Mouse (Mus musculus): ENCODE results near the gene Repin1.

Gene Repin1

DNA sequence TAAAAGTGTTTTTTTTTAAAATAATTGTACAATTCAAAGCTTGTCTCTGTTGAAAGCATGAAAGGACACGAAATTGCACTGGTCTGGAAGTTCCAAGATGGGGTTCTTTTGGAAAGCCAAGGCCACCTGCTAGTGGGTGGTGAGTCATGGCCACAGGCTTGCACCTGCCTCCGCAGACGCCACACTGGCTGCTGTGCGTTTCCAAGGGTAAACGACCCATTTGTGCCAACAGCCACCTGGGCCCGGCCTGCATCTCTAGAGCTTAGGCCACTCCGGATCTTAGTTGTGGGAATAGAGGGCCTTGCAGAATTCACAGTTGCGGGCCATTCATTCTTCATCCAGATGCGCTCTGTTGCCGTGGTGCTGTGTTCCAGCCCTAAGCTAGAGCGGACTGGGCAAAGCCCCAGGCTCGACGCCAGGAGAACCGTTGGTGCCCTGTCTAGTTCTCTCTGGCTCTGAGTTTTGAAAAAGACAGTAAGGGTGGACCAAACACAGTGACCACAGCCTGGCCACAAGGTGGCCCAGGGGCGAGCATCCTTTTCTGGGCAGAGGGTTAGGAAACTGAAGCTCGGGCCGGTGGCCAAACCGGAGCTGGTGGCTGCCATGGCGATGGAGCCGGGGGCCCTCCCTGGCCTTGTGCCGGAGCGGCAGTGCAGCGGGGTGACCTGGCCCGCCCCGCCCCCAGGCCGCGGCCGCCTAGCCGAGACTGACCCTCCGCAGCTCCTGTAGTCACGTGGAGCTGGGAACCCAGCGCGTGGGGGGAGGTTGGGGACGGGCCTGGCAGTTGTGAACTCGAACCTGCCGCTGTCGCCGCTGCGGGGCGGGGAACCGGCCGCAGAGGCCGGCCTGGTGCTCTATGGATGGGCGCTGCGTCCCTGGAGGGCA, at the start of gene Repin1, which contains the start of gene Gm44965:
Repin1 (plus strand) TSS at position 726 of the 885 bp plus-strand sequence.
Gm44965 (plus strand) TSS at position 784 of the 885 bp plus-strand sequence.
- DNase-seq: peak; percentile 70 to 76

DNA sequence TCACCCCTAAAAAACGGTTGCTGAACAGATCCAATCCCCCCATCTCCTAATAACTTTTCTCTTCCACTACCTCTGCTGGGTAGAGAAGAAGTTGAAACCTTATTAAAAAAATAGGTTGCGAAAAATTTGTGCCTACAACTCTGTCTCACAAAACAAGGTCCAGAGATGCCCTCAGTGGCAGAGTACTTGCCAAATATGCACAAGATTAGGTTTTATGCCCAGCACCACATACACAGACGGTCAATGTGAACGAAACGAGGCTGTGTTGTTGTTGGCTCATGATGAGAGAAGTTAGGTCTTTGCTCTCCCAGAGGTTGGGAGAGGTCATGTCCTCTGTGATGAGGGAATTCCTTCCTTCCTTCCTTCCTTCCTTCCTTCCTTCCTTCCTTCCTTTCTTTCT, 48.4 kb upstream of the Repin1 start:
- no peak for DNase-seq

DNA sequence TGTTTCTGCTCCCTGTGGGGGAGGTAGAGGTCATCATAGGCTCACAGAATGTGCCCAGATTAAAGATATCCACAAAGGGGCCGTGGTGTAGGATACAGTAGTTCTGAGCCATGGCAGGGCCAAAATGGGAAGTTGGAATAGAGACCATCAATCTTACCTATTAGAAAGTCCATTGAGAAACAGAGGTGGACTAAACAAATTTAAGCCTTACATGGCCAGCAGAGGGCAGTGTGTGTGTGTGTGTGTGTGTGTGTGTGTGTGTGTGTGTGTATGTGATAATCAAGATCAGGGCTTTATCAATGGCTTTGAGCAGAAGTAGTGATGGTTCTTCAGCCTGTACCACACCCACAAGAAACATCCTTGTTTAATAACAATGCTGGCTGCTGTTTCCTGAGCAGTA, 47.4 kb upstream of the Repin1 start:
- DNase-seq: no peak

DNA sequence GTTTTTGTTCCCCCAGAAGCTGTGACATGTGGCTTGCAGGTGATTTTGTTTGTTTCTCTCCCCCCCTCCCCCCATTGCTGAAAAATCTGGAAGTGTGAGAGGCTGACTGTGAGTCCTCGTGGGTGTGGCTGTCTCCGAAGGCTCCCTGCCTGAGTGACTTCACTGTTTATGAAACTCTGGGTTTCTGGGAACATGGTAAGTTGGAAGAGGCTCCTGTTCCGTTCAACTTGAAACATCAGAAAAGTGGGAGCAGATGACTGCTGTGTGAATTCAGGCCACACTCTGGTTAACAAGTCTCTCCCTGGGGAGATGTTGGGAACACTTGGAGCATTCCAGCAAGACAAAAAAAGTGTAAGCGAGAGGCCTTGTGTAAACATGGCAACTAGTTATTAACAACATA, 46.8 kb upstream of the Repin1 start:
- DNase-seq: no peak

DNA sequence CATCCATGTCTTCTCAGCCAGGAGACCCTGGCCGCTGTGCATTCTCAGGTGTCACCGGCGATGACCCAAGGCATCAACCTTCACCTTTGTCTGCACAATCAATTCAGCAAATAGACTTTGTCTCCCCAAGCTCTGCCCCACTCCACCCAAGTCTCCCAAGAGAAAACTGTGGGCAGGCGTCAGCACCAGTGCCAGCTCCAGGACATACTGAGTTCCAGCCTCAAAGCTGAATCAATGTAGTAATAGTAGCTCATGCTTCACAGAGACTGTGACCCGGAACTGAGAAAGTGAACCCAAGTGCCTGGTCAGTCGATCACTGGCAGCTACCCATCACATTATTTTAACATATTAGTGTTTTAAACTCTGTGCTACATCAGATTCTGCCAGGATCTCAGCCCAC, 45.4 kb upstream of the Repin1 start:
- no peak for DNase-seq

DNA sequence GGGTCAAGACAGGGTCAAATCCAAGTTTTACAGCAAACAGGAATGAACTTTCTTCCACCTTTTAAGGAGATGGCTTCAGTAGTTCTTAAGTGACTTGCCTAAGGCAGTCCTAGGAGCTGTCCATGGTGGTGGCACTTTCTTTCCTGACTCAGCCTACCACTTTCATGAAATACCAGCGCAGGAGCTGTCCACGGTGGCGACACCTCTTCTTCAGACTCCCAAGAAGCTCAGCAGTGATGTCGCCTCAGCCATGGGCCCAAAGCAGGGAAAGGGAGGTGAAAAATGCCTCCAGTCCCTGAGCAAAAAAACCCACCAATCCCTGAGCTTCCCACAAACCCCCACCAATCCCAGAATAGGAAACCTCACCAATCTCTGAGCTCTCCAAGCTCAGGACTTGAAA, 40.8 kb upstream of the Repin1 start:
- DNase-seq: peak; percentile 56 to 58

DNA sequence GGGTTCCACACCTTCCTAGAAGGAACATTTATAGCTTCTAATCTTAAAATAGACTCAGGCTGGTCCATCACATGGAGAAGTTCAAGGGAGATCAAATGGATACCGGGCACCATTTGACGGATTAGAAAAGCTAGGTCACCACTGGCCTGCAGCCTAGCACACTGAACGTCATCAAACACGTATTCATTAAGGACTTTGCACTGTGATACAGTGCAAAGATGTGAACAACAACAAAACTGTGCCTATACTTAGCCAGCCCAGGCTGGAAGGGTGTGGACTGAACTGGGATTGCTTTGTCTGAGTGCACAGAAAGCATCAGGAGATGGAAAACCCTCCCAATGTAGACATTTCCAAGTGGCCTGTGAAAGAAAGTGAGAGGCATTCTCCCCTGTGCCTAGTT, 39.9 kb upstream of the Repin1 start:
- no peak for DNase-seq

DNA sequence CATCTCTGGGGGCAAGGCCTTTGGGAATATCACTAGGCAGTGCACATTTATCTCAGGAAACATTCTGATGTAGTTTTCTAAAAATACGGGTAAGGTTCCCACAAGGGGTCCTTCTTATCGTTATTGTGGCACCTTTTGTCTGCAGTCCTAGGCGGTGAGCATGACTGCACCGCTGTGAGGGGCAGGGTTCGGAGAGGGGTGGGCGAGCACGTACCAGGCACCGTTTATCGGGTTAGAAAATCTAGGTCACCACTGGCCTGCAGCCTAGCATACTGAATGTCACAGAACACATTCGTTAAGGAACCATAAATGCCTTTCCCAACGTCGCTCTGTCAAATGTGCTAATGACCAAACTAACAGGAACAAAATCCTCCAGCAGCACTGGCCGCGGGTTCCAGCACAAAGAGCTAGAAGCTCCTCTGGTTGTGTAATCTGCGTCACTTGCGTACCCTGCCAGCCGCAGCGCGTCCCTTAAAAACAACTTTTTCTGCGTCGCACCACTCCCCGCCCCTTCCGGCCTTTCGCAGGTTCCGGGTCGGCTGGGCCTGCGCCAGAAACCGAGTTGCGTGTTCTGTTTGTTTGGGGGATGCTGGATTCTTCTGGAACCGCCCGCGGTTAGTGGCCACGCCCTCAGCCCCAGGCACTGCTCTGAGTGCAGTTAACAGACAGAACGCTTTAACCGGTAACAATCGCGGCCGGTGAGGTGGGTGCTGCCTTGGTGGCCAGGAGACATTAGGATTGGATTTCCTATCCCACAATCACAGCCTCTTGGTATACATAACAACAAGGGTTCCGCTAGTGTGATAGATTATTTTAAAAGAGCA, 39.2 kb upstream of the Repin1 start, which contains the start of gene Lrrc61:
Lrrc61 (plus strand) TSS at position 517 of the 824 bp plus-strand sequence.
- DNase-seq: peak; percentile 87 to 90

DNA sequence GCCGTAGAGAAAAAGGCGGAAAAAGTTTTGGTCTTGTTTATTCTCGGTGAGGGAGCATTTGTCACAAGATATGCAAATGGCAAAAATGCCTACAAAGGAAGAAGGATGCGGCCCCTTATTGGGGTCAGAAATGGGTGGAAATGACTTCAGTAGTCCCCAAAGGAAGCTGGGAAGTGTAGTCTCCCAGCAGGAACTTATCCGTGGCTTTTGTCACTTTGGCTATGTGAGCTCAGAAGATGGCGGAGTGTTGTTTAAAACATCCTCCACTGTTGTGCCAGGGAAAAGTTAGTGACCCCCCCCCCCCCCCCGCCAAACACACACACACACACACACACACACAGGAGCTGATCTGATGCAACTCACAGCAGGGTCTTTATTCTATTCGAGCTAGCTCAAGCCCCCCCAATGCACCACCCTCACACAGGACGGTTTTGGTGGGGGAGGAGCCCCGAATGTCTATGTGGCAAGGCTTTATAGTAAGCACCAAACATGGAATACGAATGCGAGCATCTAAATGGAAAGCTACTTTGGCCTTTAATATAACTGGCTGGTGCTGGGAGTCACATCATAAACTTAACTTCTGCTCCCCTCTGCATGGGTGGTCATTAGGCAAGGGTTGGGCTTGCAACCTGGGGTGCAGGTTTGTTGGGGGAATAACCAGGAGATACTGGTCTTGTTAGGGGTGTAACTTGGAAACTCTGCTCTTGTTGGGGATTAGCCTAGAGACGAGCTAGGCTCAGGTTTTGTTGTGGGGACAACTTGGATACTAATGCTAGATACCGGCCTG, 38.4 kb upstream of the Repin1 start:
- DNase-seq: peak in 1 of 2 experiments; percentile 26

DNA sequence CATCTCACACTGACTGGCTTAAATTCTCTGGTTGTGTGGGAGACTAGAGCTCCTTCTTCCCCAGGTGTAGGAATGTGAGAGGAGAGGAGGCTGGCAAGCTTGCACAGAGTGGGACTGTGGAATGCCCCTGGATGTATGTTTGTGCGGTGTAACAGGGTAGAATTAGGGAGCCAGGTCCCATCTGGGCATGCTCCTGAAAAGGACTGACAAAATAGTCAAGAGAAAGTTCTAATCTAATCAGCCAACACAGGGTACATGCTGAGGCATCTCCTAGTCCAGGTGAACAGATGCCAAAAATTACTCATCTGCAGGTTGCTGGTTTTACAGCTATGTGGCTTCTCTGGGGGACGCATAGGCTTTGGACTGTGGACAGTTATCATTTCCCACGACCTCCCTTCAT, 37.7 kb upstream of the Repin1 start:
- no peak for DNase-seq

DNA sequence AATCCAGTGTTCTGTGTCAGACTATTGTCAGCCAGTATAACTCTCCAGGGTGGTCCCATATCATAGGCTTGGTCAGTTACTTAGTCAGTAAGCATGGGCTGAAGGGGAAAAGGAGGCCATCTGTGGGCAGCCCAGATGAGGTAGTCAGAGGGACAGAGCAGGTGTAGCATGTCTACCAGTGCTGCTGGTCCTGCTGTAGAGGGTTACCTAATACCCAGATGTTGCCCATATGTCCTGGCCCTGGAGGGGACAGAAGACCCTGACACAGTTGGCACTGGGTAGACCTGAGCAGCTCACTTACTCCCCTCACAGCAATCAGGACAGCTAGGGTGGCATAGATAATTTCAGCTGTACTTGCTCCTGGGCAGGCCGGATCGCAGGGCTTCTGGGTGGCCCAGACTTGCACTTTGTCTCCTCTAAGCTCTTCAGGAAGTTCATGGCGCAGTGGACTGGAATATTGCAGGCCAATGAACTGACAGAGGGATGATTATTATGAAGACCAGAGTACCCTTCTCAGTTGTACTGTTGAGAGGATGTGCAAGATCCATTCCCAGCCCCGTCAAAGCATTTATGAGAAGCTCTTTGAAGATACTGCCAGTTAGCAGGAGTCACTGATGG, 27.9 kb upstream of the Repin1 start:
- DNase-seq: no peak

DNA sequence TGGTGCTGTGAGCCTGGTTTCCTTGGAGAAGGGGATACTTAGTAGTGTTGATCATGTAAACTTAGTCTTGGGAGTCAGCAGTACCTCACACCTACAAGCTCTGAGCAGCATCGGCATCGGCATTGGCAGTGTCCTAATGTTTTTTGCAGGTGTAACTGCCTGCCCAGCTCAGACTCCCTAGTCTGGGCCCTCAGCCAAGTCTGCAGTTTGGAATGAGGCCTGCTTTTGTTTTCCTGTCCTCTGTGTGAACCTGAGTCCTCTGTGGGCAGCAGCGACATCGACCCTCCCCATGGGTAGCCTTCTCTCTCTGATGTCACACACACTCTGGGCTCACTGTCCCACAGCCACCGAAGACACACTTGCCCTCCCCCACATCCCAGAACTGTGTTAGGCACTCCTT, 27.4 kb upstream of the Repin1 start:
- DNase-seq: no peak

DNA sequence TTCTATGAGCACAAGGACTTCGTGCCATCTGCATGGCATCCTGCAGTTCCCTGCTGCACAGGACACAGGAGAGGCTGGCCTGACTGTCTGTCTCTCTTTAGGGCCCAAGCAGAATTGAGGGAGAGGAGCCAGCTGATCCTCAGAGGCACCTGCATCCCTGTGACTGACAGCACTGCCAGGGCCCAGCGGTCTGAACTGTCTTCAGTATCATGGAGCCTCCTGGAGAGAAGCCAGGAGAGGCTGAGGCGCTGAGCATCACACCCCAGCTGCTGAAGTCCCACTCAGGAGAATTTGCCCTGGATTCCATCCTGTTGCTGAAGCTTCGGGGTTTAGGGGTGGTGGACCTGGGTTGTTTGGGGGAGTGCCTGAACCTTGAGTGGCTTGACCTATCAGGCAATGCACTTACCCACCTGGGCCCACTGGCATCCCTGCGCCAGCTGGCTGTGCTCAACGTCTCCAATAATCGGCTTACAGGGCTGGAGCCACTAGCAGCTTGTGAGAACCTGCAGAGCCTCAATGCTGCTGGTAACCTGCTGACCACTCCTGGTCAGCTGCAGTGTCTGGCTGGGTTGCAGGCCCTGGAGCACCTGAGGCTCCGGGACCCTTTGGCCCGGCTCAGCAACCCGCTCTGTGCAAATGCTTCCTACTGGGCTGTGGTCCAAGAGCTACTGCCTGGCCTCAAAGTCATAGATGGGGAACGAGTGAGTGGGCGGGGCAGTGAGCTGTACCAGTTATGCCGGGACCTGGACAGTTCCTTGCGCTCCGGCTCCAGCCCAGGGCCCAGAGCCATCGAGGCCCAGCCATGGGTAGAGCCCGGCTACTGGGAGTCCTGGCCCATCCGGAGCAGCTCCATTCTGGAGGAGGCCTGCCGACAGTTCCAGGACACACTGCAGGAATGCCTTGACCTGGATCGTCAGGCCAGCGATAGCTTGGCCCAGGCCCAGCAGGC, 25.4 kb upstream of the Repin1 start:
- no peak for DNase-seq

DNA sequence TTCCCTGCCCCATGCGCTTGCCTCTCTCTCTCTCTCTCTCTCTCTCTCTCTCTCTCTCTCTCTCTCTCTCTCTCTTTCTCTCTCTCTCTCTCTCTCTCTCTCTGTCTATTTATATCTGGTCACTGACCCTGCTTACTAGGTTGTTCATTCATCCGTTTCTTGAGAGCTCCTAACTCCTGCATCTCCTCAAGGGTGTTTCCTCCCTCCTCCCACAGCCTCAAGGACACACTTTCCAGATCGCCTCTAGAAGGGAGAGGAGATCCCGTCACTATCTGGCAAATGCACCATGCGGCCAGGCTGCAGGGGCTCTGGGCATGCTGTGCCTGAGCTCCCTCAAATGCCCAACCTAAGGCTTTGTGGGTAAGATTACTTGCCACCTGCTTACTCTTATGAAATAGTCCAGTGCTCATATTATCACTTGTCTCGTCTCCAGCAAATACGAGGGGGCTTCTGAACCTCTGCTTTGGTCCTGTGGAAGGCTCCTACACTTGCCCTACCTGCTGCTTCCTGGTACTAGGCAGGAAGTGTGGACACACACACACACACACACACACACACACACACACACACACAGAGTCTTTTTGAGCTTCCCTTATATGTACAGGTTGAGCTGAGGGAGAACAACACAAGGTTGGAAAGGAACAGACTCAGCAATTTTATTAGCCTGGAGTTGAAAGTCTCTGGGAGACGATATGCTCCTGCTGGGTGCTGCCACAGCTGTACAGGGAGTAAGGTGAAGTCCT, 24.4 kb upstream of the Repin1 start:
- DNase-seq: no peak

DNA sequence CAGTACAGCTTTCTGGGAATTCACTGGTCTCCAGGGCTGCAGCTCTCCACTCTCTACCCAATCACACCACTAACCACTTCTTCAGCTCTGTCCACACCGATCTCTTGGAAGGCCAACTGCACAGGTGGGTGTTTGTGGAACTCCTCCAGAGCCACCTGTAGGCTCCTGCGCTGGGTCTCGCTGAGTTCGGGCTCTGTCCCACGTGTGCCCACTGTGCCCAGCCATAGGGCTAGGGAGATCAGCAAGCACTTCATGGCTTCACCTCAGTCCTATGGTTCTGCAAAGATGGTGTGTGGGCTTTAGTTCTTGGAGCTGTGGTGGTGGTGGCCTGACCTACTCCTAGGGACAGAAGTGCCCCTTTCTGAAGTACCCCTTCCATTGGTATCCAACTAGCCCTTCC, 21.7 kb upstream of the Repin1 start:
- DNase-seq: no peak

DNA sequence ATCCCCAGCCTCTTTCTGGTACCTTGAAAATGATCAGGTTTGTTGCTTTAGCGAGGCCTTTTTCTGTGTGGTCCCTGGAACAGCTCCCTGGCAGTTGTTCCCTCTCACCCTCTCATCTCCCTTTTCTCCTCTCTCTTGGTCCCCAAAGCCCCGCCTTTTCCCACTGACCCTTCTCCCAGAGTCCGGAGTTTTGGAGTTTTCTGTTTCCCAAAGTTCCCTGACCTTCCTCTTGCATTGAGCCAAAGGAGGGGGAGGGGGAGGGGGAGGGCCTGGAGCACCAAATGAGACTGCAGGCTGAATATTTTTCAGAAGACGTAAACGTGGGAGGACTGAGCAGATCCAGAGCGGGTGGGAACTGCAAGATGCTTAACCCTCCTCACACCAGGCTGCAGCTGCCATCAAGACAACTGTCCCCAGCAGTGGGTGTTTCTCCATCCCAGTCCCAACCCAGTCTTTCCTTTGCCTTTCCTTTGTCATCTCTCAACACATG, 21.1 kb upstream of the Repin1 start, which contains the start of gene Rarres2:
Rarres2 (minus strand) TSS at position 218 of the 490 bp plus-strand sequence.
- DNase-seq: no peak

DNA sequence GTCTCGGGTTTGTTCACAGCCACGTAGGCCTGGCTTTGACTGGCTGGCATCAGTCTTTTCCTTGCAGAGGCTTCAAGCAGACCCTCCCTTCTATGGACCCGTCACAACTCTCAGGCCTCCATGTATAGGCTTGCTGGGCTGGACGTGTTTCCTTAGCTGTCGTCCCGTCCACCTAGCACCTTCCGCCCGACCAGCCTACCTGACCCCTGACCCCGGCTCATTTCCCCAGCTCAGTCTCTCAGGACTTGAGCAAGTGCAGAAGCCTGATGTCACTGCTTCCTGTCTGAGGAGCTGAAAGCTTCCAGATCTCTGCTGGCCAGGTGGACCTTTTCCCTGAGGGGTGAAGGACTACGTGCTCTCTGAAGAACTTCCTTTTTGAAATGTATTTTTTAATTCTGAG, 20.4 kb upstream of the Repin1 start:
- no peak for DNase-seq

DNA sequence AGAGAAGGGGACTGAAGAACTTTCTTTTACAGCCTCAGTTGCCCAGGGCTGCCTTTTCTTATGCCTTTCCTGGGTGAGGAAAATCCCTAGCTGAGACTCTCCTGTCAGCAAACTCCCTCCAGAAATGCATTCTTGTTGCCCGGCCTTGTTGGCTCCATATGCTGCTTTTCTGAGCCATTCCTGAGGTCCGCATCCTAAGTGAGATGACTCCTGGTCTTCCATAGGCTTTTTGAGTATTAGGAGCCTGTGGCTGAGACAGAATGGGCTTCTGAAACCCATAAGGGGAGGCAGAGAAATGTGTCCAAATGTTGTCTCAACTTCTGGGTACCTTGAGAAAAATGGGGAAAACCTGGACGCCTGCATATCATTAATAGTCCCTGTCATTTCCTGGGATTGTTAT, 19.7 kb upstream of the Repin1 start:
- DNase-seq: no peak

DNA sequence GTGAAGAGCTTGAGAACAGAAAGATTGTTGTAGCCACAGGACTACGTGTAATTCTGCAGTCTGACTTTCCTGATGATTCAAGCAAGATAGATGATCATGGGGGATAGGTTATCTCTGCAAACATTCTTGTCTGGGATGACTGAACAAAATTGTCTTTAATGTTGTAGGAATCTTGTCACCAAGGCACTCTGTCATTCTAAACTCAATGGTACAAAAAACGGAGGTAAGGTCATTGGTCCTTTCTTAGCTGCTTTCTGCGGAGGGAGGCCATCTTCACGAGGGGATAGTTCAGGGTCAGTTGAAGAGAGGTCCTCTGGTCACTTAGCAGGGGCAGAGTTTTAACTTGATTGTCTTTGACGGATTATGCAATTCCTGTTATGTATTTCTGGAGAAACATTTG, 14.9 kb upstream of the Repin1 start:
- no peak for DNase-seq

DNA sequence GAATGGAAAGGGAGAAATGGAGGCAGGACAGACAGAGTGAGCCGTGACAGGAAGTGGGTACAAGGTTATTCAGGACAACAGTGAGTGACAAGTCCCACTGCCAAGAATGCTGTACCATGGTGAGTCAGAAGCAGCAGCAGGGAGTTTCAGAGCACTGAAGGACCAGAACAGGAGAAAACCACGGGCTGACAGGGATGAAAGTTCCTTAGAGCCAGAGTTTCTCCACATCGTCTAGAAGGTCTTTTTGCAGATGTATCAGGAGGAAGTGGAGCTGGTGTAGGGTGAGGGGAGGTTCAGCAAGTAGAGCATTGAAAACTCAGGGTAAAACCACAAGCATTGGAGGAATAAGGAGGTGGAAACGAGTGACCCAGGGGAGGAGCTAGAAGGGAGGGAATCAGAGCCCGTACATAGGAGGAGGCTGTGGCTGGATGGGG, 14.5 kb upstream of the Repin1 start:
- no peak for DNase-seq

All from thymus, postnatal 36 days (tissue).